Mouse (Mus musculus): ENCODE measurements around the gene Cdadc1.
A peak's percentile ranks its signal among the peaks of the same experiment; 100 is the strongest.

The Cdadc1 gene

GRCm38 (mm10) chr14:59612920-59613625 is 15.3 kb upstream of the Cdadc1 start:
- peak; percentile 74 for DNase-seq

- no peak for DNase-seq
Measured at GRCm38 (mm10) chr14:59607021-59607420, 9.3 kb upstream of the Cdadc1 start.

- peak; percentile 77 for DNase-seq
Measured at GRCm38 (mm10) chr14:59605671-59606353, 8.1 kb upstream of the Cdadc1 start.

- peak; percentile 50 for DNase-seq
Measured at GRCm38 (mm10) chr14:59604002-59604645, 6.4 kb upstream of the Cdadc1 start.

- no peak for DNase-seq
Measured at GRCm38 (mm10) chr14:59598260-59598627, 485 bp upstream of the Cdadc1 start.

GRCm38 (mm10) chr14:59594988-59595387 is 2.8 kb downstream of the Cdadc1 start:
- DNase-seq = no peak

- no peak for DNase-seq
Measured at GRCm38 (mm10) chr14:59592593-59592992, 5.2 kb downstream of the Cdadc1 start.

- no peak for DNase-seq
Measured at GRCm38 (mm10) chr14:59591901-59592300, 5.9 kb downstream of the Cdadc1 start.

- no peak for DNase-seq
Measured at GRCm38 (mm10) chr14:59590614-59591013, 7.1 kb downstream of the Cdadc1 start.

GRCm38 (mm10) chr14:59576385-59576784 is 21.4 kb downstream of the Cdadc1 start:
- no peak for DNase-seq

GRCm38 (mm10) chr14:59566756-59567155 is 31.0 kb downstream of the Cdadc1 start:
- DNase-seq = no peak

- no peak for DNase-seq
Measured at GRCm38 (mm10) chr14:59557886-59558285, 39.9 kb downstream of the Cdadc1 start.

- DNase-seq = no peak
Measured at GRCm38 (mm10) chr14:59557071-59557470, 40.7 kb downstream of the Cdadc1 start.

GRCm38 (mm10) chr14:59555928-59556531 is 41.7 kb downstream of the Cdadc1 start:
- DNase-seq = peak; percentile 77

GRCm38 (mm10) chr14:59555018-59555417 is 42.7 kb downstream of the Cdadc1 start:
- DNase-seq = no peak

GRCm38 (mm10) chr14:59554025-59554424 is 43.7 kb downstream of the Cdadc1 start:
- DNase-seq = peak; percentile 41

- DNase-seq = peak; percentile 28
Measured at GRCm38 (mm10) chr14:59551956-59552355, 45.8 kb downstream of the Cdadc1 start.

GRCm38 (mm10) chr14:59550841-59551240 is 46.9 kb downstream of the Cdadc1 start:
- DNase-seq = no peak

GRCm38 (mm10) chr14:59549106-59549505 is 48.7 kb downstream of the Cdadc1 start:
- no peak for DNase-seq

GRCm38 (mm10) chr14:59548532-59548931 is 49.2 kb downstream of the Cdadc1 start:
- DNase-seq = no peak

- no peak for DNase-seq
Measured at GRCm38 (mm10) chr14:59547530-59547929, 50.2 kb downstream of the Cdadc1 start.

GRCm38 (mm10) chr14:59546162-59546880 is 51.4 kb downstream of the Cdadc1 start:
- DNase-seq = no peak

- no peak for DNase-seq
Measured at GRCm38 (mm10) chr14:59543956-59544355, 53.8 kb downstream of the Cdadc1 start.
